Mouse (Mus musculus): ENCODE measurements at regions not wholly inside any gene's neighbourhood (a gene's known extent, or its start where the extent isn't known, plus 50 kb on each side); places are given as distances from the start of the nearest gene placed in this dataset.

- no peak for TF ChIP-seq CTCF (IDR thresholded peaks at IDR 0.05; ENCODE audit: extremely low read depth, insufficient read depth, low read length)
- TF ChIP-seq POLR2A (IDR thresholded peaks at IDR 0.05; ENCODE audit: extremely low read depth, insufficient read depth, low read length), result no peak
Measured at GRCm38 (mm10) chr17:68189888-68190287, 83.7 kb upstream of the L3mbtl4 start.

All from cortical plate, adult 2 months (tissue).